Mouse (Mus musculus) mature B cell (primary cell): ENCODE measurements around the gene Slc44a2.

Source experiments
- in situ Hi-C: fragments of 300-500 bp; cut with MboI; formaldehyde crosslinking; loops from 2 replicates; pipeline ENCODE4 v1.14.3; 2019

Slc44a2 gene

DNA sequence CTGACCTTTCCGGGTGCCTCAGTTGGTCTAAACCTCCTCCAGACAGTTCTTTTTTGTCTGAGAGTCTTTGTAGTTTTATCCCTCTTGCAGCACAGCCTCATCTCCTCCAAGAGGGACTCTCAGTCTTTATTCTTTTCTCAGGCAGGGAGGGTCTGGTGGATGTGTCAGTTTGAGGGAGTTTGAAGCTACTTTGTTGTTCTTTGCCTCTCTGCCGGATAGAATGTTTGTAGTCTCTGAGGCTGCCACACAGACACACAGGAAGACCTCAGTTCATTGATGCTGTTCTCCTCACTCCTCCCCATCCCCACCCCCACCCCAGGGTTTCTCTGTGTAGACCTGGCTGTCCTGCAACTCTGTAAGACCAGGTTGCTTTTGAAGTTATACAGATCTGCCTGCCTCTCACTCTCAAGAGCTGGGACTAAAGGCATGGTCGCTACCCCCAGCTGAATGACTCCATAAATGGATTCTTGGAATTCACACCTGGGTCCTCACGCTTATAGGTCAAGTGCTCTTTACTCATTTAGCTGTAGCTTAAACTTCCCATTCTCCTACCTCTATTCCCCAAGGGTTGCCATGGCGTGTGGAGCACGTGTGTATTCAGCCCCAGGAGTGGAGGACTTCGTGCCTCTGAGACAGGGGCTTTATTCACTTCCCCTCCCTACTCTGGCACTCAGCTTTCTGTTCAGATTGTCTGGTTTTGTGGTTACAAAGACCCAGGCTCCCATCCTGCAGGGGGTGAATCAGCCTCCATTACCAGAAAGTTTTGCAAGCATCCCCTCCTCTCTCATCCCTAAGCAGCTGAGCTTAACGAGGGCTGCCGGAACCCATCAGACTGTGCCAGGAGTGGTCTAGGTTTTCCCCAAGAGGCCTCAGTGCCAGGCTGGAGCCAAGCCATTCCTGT lies 11.9 kb downstream of the Slc44a2 start:
- in situ Hi-C loops = no loop called here

GRCm38 (mm10) chr9:21333523-21333922 lies 13.0 kb downstream of the Slc44a2 start:
- in situ Hi-C loops = no loop called here

GRCm38 (mm10) chr9:21334747-21335146 lies 14.2 kb downstream of the Slc44a2 start:
- in situ Hi-C loops = no loop called here

DNA sequence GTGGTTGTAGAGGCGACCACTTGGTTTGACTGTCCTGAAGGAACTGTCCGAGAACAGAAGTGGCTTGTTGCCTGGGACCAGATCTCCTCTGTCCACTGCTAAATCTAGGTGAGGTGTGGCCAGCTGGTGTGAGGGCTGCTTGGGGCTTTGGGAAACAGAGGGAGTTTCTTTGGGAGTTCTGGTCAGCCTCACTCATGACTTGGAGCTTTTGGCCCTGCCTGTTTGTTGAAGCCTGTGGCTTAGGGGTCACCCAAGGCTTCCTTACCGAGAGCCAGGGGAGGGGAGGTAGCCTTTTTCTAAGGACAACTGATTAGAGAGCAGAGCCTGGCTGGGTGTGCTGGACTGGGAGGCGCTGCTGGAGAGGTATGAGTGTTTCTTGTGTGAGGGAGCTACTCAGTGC lies 14.9 kb downstream of the Slc44a2 start:
- in situ Hi-C loops = no loop called here

DNA sequence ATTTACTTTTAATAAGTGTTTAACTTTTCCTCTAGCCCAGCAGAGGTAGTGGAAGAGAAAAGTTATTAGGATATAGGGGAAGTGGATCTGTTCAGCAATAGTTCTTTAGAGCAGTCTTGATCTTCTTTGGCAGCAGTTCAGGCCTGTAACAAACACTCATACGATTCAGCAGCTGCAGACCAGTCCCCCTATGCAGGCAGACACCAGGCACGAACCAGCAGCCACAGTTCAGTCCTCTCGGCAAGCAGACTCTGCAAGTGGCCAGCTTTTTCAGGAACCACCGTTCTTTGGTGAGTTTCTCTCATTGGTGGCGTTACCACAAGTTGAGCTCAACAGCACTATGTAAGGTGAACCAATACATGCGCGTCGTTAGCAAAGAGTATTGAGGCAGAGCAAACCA lies 16.0 kb downstream of the Slc44a2 start:
- in situ Hi-C loops = no loop called here

GRCm38 (mm10) chr9:21337652-21338051 lies 17.2 kb downstream of the Slc44a2 start:
- in situ Hi-C loops = no loop called here

DNA sequence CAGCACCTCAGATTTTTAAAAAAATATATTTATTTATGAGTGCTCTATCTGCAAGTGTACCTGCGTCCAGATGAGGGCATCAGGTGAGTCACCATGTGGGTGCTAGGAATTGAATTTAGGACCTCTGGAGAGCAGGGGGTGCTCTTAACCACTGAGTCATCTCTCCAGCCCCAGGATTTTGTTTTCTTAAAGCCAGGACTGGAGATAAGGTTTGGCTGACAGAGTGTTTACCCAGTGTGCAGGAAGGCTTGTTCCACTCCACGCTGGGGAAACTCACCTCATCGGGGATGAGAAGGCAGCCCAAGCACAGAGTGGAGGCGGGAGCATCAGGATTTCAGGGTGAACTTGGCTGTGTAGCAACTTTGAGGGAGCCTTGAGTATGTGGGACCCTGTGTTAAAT lies 19.9 kb downstream of the Slc44a2 start:
- in situ Hi-C loops = no loop called here

DNA sequence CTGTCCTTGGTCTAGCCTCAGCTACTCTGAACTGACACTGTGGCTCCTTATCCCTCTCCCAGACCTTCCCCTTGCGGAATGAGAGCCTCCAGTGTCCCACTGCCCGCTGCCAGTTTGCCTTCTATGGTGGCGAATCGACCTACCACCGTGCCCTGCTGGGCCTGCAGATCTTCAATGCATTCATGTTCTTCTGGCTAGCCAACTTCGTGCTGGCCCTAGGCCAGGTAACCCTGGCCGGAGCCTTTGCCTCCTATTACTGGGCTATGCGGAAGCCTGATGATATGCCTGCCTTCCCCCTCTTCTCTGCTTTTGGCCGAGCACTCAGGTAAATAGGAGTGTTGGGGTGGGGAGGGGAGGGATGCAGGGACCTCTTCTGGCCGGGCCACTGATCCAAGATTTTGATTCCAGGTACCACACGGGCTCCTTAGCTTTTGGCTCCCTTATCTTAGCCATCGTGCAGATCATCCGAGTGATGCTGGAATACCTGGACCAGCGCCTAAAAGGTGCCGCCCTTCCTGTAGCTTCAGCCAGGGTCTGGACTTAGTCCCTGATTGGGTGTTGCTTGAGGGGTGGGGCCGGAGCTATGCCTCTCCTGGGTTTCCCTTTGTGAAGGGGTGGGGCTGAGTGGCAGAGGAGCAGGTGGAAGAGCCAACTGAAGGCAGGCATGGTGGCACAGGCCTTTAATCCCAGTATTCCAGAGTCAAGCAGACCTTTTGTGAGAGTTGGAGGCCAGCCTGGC lies 26.3 kb downstream of the Slc44a2 start:
- in situ Hi-C loops = no loop called here

DNA sequence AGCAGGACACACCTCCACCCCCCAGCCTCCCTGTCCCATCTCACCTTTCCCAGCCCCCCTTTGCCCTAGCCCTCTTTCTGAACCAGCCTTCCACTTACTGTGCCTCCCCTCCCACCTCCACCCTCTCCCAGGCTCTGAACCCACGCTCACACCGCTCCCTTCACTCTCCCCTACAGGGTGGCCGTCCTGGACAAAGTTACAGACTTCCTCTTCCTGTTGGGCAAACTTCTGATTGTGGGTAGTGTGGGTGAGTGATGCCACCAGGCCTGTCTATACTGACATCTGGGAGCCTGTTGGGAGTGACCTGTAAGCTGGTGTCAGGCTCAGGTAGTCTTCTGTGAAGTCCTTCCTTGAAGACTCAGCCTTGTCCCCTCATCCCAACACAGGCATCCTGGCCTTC lies 27.7 kb downstream of the Slc44a2 start:
- in situ Hi-C loops = no loop called here

- in situ Hi-C loops = loop anchor here (5.0 kb wide), 1 partner anchor 34 kb away; no protein-coding TSS in a partner anchor
Measured at GRCm38 (mm10) chr9:21351178-21351577, 30.7 kb downstream of the Slc44a2 start.

GRCm38 (mm10) chr9:21351702-21352377 lies 31.3 kb downstream of the Slc44a2 start:
- in situ Hi-C loops = loop anchor here (5.0 kb wide), 1 partner anchor 35 kb away; no protein-coding TSS in a partner anchor

DNA sequence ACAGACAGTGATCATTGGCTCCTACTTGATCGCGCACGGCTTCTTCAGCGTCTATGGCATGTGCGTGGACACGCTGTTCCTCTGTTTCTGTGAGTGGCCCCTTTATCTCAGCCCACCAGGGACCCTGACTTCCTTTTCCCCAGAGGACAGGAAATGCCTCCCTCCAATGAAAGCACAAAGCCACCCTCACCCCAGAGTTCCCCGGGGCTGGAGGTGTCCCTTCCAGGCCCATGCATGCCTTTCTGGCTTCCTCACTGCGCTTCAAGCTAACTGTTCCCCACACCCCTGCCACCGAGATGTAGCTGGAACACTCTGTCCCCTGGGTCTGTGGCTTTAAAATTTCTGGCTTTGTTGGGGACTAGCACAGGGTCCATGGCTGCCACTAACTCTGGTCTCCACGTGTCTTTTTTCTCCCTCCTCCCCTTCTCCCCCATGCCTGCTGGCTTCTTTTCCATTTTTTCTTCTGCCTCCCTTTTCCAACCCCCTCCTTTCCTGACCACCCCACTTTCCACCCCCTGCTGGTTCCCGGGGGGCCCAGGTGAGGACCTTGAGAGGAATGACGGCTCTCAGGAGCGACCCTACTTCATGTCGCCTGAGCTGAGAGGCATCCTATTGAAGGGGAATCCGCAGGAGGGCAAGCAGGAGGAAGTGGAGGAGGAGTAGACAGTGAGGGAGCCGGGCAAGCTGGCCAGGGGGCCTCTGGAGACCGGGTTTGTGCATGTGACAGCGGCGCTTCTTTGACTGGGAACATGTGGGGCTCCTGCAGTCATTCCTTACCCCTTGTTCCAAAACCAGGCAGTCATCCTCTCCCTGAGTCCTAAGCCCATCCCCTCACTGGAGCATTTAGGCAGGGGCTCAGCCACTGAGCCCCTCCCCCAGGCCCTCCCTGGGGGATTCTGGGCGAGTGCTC lies 32.2 kb downstream of the Slc44a2 start:
- in situ Hi-C loops = loop anchor here (5.0 kb wide), 1 partner anchor 35 kb away; no protein-coding TSS in a partner anchor

DNA sequence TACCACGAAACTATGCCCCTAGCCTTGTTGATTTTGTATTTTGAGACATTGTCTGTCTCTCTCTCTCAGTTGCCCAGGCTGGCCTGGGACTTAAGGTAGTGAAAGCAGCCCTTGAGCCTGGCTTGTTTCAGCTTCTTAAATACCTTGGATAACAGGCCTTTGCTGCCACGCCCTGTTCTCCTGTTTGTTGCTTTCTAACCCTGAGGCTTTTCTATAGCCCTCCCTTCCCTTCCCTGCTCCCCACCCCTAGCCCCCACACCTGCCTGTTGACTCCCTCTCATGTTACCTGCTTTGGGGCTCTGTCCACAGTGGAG lies 32.8 kb downstream of the Slc44a2 start:
- in situ Hi-C loops = loop anchor here (5.0 kb wide), 1 partner anchor 36 kb away; no protein-coding TSS in a partner anchor

- in situ Hi-C loops = loop anchor here (5.0 kb wide), 1 partner anchor 37 kb away; no protein-coding TSS in a partner anchor
Measured at GRCm38 (mm10) chr9:21354796-21355195, 34.3 kb downstream of the Slc44a2 start.

GRCm38 (mm10) chr9:21356981-21357718 lies 36.7 kb downstream of the Slc44a2 start:
- in situ Hi-C loops = no loop called here

DNA sequence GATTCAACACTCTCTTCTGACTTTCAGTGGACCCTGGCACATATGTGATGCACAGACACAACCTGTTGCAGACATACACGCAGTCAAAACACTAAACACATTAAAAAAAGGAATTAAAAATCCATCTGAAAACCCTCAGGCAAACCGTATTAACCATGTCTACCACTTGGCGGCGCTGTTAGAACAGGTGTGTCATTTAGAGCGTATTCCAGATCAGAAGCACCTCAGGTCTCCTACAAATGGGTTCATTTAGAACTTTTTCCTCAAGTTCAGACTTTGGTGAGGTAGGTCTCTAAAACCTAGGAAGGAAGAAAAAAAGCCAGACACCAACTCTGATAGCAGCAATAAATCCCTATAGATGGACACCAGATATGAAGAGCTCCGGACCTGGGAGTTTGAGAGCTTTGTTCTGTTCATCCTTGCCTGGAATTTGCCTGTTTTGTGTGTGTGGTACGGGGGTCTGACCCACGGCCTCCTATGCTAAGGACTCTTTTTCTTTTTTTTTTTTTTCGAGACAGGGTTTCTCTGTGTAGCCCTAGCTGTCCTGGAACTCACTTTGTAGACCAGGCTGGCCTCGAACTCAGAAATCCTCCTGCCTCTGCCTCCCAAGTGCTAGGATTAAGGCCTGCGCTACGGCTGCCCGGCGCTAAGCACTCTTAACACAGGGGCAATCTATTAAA lies 46.2 kb downstream of the Slc44a2 start:
- in situ Hi-C loops = no loop called here

DNA sequence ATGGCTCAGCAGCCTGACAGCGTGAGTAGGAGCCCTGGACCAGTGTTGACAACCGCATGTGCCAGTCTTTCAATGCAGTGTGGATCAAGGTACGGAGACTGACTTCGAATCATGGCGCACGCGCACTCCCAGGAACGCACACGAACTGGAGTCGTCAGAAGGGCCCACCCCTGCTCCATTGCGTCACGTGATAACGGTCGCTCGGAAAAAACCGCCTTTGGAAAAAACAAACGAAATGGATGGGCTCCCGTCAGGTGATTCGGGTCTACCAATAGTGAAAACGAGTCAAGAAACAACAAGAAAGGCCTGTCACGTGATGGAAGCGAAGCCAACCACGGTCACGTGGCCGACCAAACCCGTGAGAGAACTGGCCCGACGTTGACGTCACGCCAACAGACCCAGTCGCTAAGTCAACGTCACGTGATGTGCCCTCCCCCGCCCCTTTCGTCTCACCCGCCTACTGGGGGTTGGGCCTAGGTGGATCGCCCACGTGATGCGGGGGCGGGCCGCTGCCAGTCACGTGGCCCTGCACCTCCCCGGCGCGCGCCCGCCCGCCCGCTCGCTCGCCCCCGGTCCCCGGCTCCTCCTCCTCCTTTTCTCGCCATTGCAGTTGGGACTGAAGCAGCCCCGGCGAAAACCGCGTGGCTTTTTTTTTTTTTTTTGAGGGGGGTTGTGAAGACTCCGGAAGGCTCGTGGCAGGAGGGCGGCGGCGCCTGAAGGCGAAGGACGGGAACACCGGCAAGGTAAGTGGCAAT lies 47.0 kb downstream of the Slc44a2 start, which contains the start of gene Ilf3:
Gene Ilf3, plus strand, starts transcription at position 515 of the 755 bp plus-strand sequence.
- in situ Hi-C loops = no loop called here

- in situ Hi-C loops = no loop called here
Measured at GRCm38 (mm10) chr9:21368131-21368584, 47.7 kb downstream of the Slc44a2 start.

- in situ Hi-C loops = no loop called here
Measured at GRCm38 (mm10) chr9:21369080-21369479, 48.6 kb downstream of the Slc44a2 start.
